Mouse (Mus musculus): Measurements from ENCODE around the gene S100a11. TPM values are rescaled to one million over a fixed set of nuclear protein-coding genes. Genes with fewer than 3 reads are reported as not detected.

S100a11 gene
- total RNA-seq, 2 experiments from 2014 or later = 101 to 110 TPM

GRCm38 (mm10) chr3:93554981-93555877 lies 34.9 kb downstream of the S100a11 start, which contains the start of gene S100a10:
Gene S100a10, plus strand, starts transcription at chr3:93555080.
- intact Hi-C loops (cut with DNase I; ENCODE audit: low total_unique reads) = loop anchor here (5.0 kb wide), 1 partner anchor 37 kb away; no protein-coding TSS in a partner anchor
- peak; percentile 81 for DNase-seq

GRCm38 (mm10) chr3:93555878-93556254 lies 35.6 kb downstream of the S100a11 start:
- DNase-seq = peak; percentile 55
- intact Hi-C loops (cut with DNase I; ENCODE audit: low total_unique reads) = loop anchor here (5.0 kb wide), 1 partner anchor 36 kb away; no protein-coding TSS in a partner anchor

- DNase-seq = no peak
Observed at GRCm38 (mm10) chr3:93556599-93556998, 36.3 kb downstream of the S100a11 start.

GRCm38 (mm10) chr3:93557471-93557870 lies 37.2 kb downstream of the S100a11 start:
- no peak for DNase-seq
- intact Hi-C loops (cut with DNase I; ENCODE audit: low total_unique reads) = loop anchor here (5.0 kb wide), 1 partner anchor 35 kb away; no protein-coding TSS in a partner anchor

More at GRCm38 (mm10) chr3:93556599-93556998, 36.3 kb downstream of the S100a11 start:
- intact Hi-C loops (cut with DNase I; ENCODE audit: low total_unique reads) = loop anchor here (5.0 kb wide), 1 partner anchor 36 kb away; no protein-coding TSS in a partner anchor

- intact Hi-C loops (cut with DNase I; ENCODE audit: low total_unique reads) = loop anchor here (5.0 kb wide), 1 partner anchor 32 kb away; no protein-coding TSS in a partner anchor
- no peak for DNase-seq
Observed at GRCm38 (mm10) chr3:93559961-93560360, 39.7 kb downstream of the S100a11 start.

GRCm38 (mm10) chr3:93562372-93562771 lies 42.1 kb downstream of the S100a11 start:
- intact Hi-C loops (cut with DNase I; ENCODE audit: low total_unique reads) = no loop called here

GRCm38 (mm10) chr3:93563216-93563615 lies 42.9 kb downstream of the S100a11 start:
- DNase-seq = no peak
- intact Hi-C loops (cut with DNase I; ENCODE audit: low total_unique reads) = no loop called here

More at GRCm38 (mm10) chr3:93562372-93562771, 42.1 kb downstream of the S100a11 start:
- DNase-seq = no peak

GRCm38 (mm10) chr3:93566892-93567291 lies 46.6 kb downstream of the S100a11 start:
- intact Hi-C loops (cut with DNase I; ENCODE audit: low total_unique reads) = no loop called here
- no peak for DNase-seq

GRCm38 (mm10) chr3:93567721-93568120 lies 47.4 kb downstream of the S100a11 start:
- intact Hi-C loops (cut with DNase I; ENCODE audit: low total_unique reads) = no loop called here
- DNase-seq = no peak

GRCm38 (mm10) chr3:93568428-93569040 lies 48.2 kb downstream of the S100a11 start:
- intact Hi-C loops (cut with DNase I; ENCODE audit: low total_unique reads) = no loop called here
- DNase-seq = peak; percentile 67

- intact Hi-C loops (cut with DNase I; ENCODE audit: low total_unique reads) = no loop called here
- no peak for DNase-seq
Observed at GRCm38 (mm10) chr3:93569046-93569445, 48.8 kb downstream of the S100a11 start.

GRCm38 (mm10) chr3:93572058-93572791 lies 51.9 kb downstream of the S100a11 start:
- intact Hi-C loops (cut with DNase I; ENCODE audit: low total_unique reads) = no loop called here
- DNase-seq = no peak

Other genes with a start within 250 kb of the S100a11 start
- gene Flg, start 247.0 kb upstream of the S100a11 start, total RNA-seq (2021) = not detected
- not detected for gene Hrnr, start 200.7 kb upstream of the S100a11 start, total RNA-seq (2021)
- not detected for gene Rptn, start 126.8 kb upstream of the S100a11 start, total RNA-seq (2021)
- gene Tchh, start 78.2 kb upstream of the S100a11 start, total RNA-seq (2021) = under 1 TPM in 1 of 2 experiments, not detected in 1; 0.07 TPM
- gene Tchhl1, start 51.7 kb upstream of the S100a11 start, total RNA-seq (2021) = not detected
- 100 to 1,000 TPM; 102 to 107 TPM for gene S100a10, start 34.6 kb downstream of the S100a11 start, total RNA-seq (2021)
- gene Tdpoz2, start 132.2 kb downstream of the S100a11 start, total RNA-seq (2021) = not detected
- gene Tdpoz1, start 155.8 kb downstream of the S100a11 start, total RNA-seq (2021) = not detected
- not detected for gene Gm37596, start 172.6 kb downstream of the S100a11 start, total RNA-seq (2021)